Mouse (Mus musculus) spleen, adult 2 months (tissue): ENCODE results near the gene Pogz.
"Not testable (repeated sequence)": the region's sequence is repeated elsewhere in the genome, so short reads cannot be mapped to it uniquely, and the experiment has no call there.

Experiments used
- CTCF ChIP-seq: fragments of 200-500 bp; IDR thresholded peaks from 2 replicates; pipeline ENCODE4 v1.5.1; 2011; ENCODE audit warnings: mild to moderate bottlenecking, inconsistent platforms; ENCODE audit not compliant: insufficient read depth, insufficient read length, insufficient replicate concordance; ENCODE audit errors: extremely low read depth
- POLR2A ChIP-seq: fragments of 200-500 bp; IDR thresholded peaks from 2 replicates; pipeline ENCODE4 v1.6.1; 2011; ENCODE audit warnings: low read depth, low read length, inconsistent platforms

DNA sequence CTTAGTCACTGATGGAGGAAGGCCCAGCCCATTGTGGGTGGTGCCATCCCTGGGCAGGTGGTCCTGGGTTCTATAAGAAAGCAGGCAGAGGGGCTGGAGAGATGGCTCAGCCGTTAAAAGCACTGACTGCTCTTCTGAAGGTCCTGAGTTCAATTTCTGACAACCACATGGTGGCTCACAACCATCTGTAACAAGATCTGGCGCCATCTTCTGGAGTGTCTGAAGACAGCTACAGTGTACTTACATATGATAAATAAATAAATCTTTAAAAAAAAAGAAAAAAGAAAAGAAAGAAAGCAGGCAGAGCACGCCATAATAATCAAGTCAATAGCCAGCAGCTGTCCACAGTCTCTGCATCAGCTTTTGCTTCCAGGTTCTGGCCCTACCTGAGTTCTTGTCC lies 67.4 kb downstream of the Pogz start:
- not testable (repeated sequence) for TF ChIP-seq CTCF, POLR2A
